Mouse (Mus musculus): ENCODE results near the gene Pik3cb. TPM values are rescaled to one million over a fixed set of nuclear protein-coding genes. Genes with fewer than 3 reads are reported as not detected.

Pik3cb gene
- total and polyA plus RNA-seq, 3 experiments: 2.2 to 7.6 TPM; not detected in 1

- H3K4me3 ChIP-seq (ENCODE audit: control insufficient read depth in 1 of 2, insufficient read depth in 1 of 2, low read depth in 2 of 2, low read length in 2 of 2): no peak overlapping the region
- no peak overlapping the region for H3K9ac ChIP-seq (ENCODE audit: control insufficient read depth, low read depth, low read length, poor library complexity, severe bottlenecking)
- TF ChIP-seq GABPA (IDR thresholded peaks at IDR 0.05; ENCODE audit: low read depth, low read length): no peak
- H3K36me3 ChIP-seq (ENCODE audit: control insufficient read depth in 1 of 2, insufficient read depth in 2 of 2, low read length in 2 of 2): no peaks in the 10 kb centered on the region
- H3K27ac ChIP-seq (ENCODE audit: control insufficient read depth, low read depth, low read length): no peak overlapping the region
- DNase-seq (ENCODE audit: low read depth, low spot score): no peak
- peaks cover 4% of the 10 kb centered on the region; the same call in 1 of the 2 replicates for H3K79me2 ChIP-seq (ENCODE audit: control insufficient read depth, insufficient read depth, low read length, poor library complexity)
- no peaks in the 10 kb centered on the region for H3K9me3 ChIP-seq (replicated peaks; ENCODE audit: insufficient read depth, low read length)
- no peaks in the 10 kb centered on the region for H3K4me1 ChIP-seq (ENCODE audit: control insufficient read depth in 1 of 2, insufficient read depth in 2 of 2, low read length in 2 of 2)
- no peaks in the 10 kb centered on the region for H3K27me3 ChIP-seq (ENCODE audit: control insufficient read depth in 1 of 2, insufficient read depth in 2 of 2, low read length in 2 of 2)
Measured at GRCm38 (mm10) chr9:99131951-99132470, 8.4 kb downstream of the Pik3cb start.

GRCm38 (mm10) chr9:99131119-99131518, 9.3 kb downstream of the Pik3cb start:
- no peak overlapping the region for H3K4me3 ChIP-seq (ENCODE audit: control insufficient read depth in 1 of 2, insufficient read depth in 1 of 2, low read depth in 2 of 2, low read length in 2 of 2)
- peaks cover 4% of the 10 kb centered on the region; the same call in 1 of the 2 replicates for H3K79me2 ChIP-seq (ENCODE audit: control insufficient read depth, insufficient read depth, low read length, poor library complexity)
- no peaks in the 10 kb centered on the region for H3K4me1 ChIP-seq (ENCODE audit: control insufficient read depth in 1 of 2, insufficient read depth in 2 of 2, low read length in 2 of 2)
- no peak for DNase-seq (ENCODE audit: low read depth, low spot score)
- H3K27ac ChIP-seq (ENCODE audit: control insufficient read depth, low read depth, low read length): no peak overlapping the region
- no peak overlapping the region for H3K9ac ChIP-seq (ENCODE audit: control insufficient read depth, low read depth, low read length, poor library complexity, severe bottlenecking)
- H3K9me3 ChIP-seq (replicated peaks; ENCODE audit: insufficient read depth, low read length): no peaks in the 10 kb centered on the region
- H3K36me3 ChIP-seq (ENCODE audit: control insufficient read depth in 1 of 2, insufficient read depth in 2 of 2, low read length in 2 of 2): no peaks in the 10 kb centered on the region
- TF ChIP-seq NELFE (IDR thresholded peaks at IDR 0.05; ENCODE audit: low read depth, low read length): no peak
- no peak for TF ChIP-seq NRF1 (IDR thresholded peaks at IDR 0.05; ENCODE audit: insufficient read depth, low read depth, low read length, poor library complexity, severe bottlenecking)
- TF ChIP-seq POLR2A (IDR thresholded peaks at IDR 0.05; ENCODE audit: control insufficient read depth in 1 of 2, insufficient read depth in 1 of 2, low read depth in 1 of 2, low read length in 2 of 2, poor library complexity in 1 of 2): no peak
- TF ChIP-seq CHD1 (IDR thresholded peaks at IDR 0.05; ENCODE audit: low read depth, low read length): no peak
- TF ChIP-seq KAT2A (conservative IDR thresholded peaks at IDR 0.05; ENCODE audit: low read depth, low read length): no peak
- TF ChIP-seq SIN3A (IDR thresholded peaks at IDR 0.05; ENCODE audit: low read length): no peak
- no peak for TF ChIP-seq GABPA (IDR thresholded peaks at IDR 0.05; ENCODE audit: low read depth, low read length)
- no peak for TF ChIP-seq CHD2 (IDR thresholded peaks at IDR 0.05; ENCODE audit: low read length)
- no peak for TF ChIP-seq TBP (IDR thresholded peaks at IDR 0.05; ENCODE audit: low read depth, low read length)
- no peak for TF ChIP-seq E2F4 (IDR thresholded peaks at IDR 0.05; ENCODE audit: borderline replicate concordance, low read depth, low read length)
- TF ChIP-seq MAFK (IDR thresholded peaks at IDR 0.05; ENCODE audit: borderline replicate concordance, low read depth, low read length): no peak
- TF ChIP-seq GATA1 (IDR thresholded peaks at IDR 0.05; ENCODE audit: low read depth, low read length): no peak
- H3K27me3 ChIP-seq (ENCODE audit: control insufficient read depth in 1 of 2, insufficient read depth in 2 of 2, low read length in 2 of 2): no peaks in the 10 kb centered on the region

- Histone ChIP-seq H3K36me3 (ENCODE audit: control insufficient read depth in 1 of 2, insufficient read depth in 2 of 2, low read length in 2 of 2) (peaks cover 0 to 6% of the 10 kb centered on the region in 2 experiments; a peak in 2 of 4 replicates), H3K27me3 (ENCODE audit: control insufficient read depth in 1 of 2, insufficient read depth in 2 of 2, low read length in 2 of 2) (no peaks in the 10 kb centered on the region), H3K27ac (ENCODE audit: control insufficient read depth, low read depth, low read length) (no peak overlapping the region), H3K79me2 (ENCODE audit: control insufficient read depth, insufficient read depth, low read length, poor library complexity) (peaks cover 5% of the 10 kb centered on the region; the same call in 1 of the 2 replicates), H3K4me1 (ENCODE audit: control insufficient read depth in 1 of 2, insufficient read depth in 2 of 2, low read length in 2 of 2) (peaks cover 3 to 10% of the 10 kb centered on the region in 2 experiments; a peak in 2 of 4 replicates), H3K9ac (ENCODE audit: control insufficient read depth, low read depth, low read length, poor library complexity, severe bottlenecking) (no peak overlapping the region), H3K9me3 (replicated peaks; ENCODE audit: insufficient read depth, low read length) (no peaks in the 10 kb centered on the region), H3K4me3 (ENCODE audit: control insufficient read depth in 1 of 2, insufficient read depth in 1 of 2, low read depth in 2 of 2, low read length in 2 of 2) (no peak overlapping the region)
- DNase-seq (ENCODE audit: low read depth, low spot score): no peak
- TF ChIP-seq SMC3 (IDR thresholded peaks at IDR 0.05; ENCODE audit: low read depth, low read length) (no peak), EP300 (IDR thresholded peaks at IDR 0.05; ENCODE audit: low read depth in 1 of 2, low read length in 2 of 2) (no peak), ELF1 (IDR thresholded peaks at IDR 0.05; ENCODE audit: low read depth, low read length) (no peak), ETS1 (IDR thresholded peaks at IDR 0.05; ENCODE audit: low read depth, low read length) (no peak), POLR2AphosphoS2 (IDR thresholded peaks at IDR 0.05; ENCODE audit: low read length) (no peak), MAFK (IDR thresholded peaks at IDR 0.05; ENCODE audit: borderline replicate concordance, low read depth, low read length) (no peak), CHD2 (IDR thresholded peaks at IDR 0.05; ENCODE audit: low read length) (no peak), ZC3H11A (IDR thresholded peaks at IDR 0.05; ENCODE audit: low read depth, low read length) (no peak), MAX (IDR thresholded peaks at IDR 0.05; ENCODE audit: low read length) (no peak), TBP (IDR thresholded peaks at IDR 0.05; ENCODE audit: low read depth, low read length) (no peak), JUND (IDR thresholded peaks at IDR 0.05; ENCODE audit: low read depth, low read length) (no peak), UBTF (IDR thresholded peaks at IDR 0.05; ENCODE audit: borderline replicate concordance, insufficient read depth, low read depth, low read length) (no peak), MAZ (IDR thresholded peaks at IDR 0.05; ENCODE audit: low read depth, low read length) (no peak), NELFE (IDR thresholded peaks at IDR 0.05; ENCODE audit: low read depth, low read length) (no peak), ZMIZ1 (IDR thresholded peaks at IDR 0.05; ENCODE audit: low read depth, low read length) (no peak), GATA1 (IDR thresholded peaks at IDR 0.05; ENCODE audit: low read depth, low read length) (no peak), MEF2A (IDR thresholded peaks at IDR 0.05; ENCODE audit: extremely low read depth, insufficient replicate concordance, low read depth, low read length, poor library complexity, severe bottlenecking) (no peak)
Measured at GRCm38 (mm10) chr9:99127578-99127977, 12.8 kb downstream of the Pik3cb start.

Measured in MEL (cell line).